Mouse (Mus musculus) inflammation-experienced regulatory T-cells, adult 6 months (primary cell): ENCODE measurements around the gene Gm42906. TPM values are rescaled to one million over a fixed set of nuclear protein-coding genes. Genes with fewer than 3 reads are reported as not detected.

Experiments
- ATAC-seq: one replicate; pipeline ENCODE4 v1.8.0; 2017
- polyA plus RNA-seq, 3 experiments: library from polyadenylated mRNA; unstranded; fragments of 100-300 nt; shearing (Covaris generic); gene quantifications; one replicate each; pipeline ENCODE4 v1.2.1; 2017

The Gm42906 gene
- polyA plus RNA-seq, 3 experiments from 2014 or later = not detected

DNA sequence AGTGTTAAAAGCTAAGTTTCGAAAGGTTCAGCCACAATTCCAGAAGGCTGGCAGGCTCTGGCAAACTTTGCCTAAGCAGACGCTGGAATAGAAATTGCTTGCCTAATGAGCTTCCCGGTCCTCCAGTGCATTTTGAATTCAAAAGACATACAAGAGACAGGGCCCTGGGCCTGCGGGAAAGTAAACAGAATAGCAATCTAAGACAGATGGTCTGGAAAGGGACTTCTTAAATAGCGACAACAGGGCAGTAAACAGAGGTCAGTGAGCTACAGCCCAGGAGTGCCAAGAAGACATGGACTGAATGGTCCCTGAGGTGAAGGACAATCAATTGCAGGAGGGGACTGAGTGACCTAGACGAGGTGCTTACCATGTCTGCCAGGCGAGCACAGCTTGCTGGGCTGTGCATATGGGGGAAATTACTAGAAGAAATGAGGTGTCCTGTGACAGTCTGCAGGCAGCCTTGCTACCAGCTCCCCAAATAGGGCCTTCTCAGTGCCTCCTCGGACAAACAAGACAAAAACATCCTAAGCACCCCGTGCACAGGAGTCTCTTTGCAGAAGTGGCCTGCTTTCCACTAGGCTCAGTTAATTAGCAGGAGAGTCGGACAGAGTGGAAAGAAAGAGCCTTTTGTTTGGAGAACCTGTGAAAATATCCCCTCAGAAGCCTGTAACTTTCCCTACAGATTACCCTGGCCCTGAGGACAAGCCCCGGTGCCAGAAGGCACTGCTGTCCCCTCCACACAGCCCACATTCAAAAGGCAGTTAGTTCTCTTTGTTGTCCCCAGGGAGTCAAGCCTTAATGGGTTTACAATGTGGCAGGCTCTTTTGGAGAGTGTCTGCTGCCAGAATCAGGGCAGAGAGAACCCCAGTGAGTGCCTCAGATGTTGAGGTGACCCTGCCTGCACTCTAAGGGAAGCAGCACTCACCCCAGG lies 285.0 kb downstream of the Gm42906 start:
- ATAC-seq = no peak

DNA sequence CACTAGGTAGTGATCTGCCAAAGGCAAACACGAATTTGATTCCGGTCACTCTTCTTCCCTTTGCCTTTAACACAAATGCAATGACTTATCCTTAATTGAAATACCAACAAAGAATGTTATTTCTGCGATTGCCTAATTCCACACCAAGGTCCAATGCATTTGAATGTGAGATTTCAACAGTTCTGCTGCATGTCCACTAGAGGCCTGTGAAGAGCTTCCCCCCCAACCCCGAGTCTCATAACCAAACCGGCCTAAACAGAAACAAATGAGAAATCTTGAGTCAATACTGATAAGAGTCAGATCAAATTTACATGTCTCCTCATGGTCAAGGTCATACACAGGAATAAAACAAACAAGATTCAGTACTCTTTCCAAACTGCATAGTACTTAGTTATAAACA lies 285.7 kb downstream of the Gm42906 start:
- ATAC-seq = no peak

DNA sequence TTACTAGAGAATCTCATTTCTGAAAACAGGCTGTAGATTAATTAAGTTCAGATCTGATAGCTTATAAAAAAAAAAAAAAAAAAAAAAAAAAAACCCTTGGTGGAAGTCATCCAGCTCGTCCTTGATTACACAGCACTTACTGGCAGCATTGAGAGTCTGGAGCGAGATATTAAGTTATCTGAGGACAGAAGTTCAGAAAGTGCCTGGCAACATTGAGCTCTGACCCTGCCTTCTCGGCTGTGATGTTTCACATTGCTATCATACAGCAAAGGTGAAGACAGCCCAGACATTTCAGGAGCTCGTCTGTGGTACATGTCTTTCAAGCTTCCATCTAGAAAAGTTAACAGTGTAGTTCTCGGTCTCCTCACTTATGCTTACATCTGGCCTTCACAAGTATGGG lies 290.1 kb downstream of the Gm42906 start:
- ATAC-seq = no peak

DNA sequence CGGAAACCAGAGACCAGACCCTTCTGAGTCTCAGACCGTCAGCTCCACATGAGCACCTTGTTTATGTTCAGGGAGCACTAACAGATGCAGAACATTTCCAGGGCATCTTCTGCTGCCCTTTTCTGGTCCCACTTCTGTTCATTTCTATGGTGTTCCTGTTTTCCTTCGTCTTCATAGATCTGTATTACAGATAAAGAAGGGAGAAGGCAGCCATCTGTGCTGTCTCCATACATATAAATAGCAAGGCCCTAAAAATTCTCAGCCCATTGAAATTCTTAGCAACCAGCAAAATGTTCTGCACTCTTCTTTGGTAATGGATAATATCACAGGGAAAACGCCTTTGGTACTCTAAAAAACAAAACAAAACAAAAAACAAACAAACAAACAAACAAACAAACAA lies 290.7 kb downstream of the Gm42906 start:
- no peak for ATAC-seq

DNA sequence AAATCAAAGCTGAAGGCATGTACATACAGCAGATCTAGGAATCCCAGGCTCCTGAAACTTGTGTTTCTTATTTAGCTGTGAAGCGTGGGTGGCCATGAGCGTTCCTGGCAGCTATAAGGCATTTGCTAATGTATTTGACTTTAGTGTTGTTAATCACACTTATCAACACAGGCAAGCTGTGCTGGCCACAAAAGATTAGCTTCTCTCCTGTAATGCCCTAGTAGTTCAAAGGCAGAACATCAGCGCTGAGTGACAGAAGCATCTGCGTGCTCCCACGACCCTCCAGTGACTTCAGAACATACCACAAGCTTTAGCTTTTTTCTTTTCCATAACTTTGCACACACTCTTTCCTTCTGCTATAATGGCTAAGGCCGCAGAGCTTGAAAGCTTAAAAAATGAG lies 292.0 kb downstream of the Gm42906 start:
- no peak for ATAC-seq

DNA sequence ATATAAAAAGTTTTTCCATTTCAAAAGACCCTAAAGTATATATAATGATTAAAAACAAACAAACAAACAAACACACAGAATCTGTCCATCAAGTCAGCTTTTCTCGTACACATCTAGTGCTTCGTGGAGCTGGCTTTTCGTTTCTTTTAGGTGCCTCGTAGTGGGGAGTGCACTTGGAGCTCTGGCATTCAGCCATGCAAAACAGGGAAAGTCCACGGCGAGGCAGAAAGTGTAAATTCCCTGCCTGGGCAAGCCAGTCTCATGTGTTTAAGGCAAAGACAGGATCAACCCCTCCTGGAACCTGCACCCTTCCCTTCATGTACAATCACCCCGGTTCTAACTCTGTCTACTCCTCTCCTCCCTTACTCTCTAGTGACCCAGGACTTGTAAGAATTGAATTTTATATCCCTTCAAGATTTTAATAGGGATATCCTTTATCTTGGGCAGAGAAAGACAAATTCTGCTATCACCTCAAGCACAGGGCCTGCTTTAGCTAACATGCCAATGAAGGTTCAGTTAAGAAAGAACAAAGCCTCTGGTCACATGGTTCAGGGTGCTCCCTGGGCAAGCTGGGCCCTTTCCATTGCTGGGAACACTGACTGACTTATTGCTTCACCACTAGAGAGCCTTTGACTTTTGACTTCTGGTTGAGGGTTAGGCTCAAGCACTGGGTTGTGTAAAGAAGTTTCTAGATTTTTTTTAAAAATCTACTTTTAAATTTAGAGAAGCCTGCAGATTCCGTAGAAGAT lies 292.7 kb downstream of the Gm42906 start:
- no peak for ATAC-seq

DNA sequence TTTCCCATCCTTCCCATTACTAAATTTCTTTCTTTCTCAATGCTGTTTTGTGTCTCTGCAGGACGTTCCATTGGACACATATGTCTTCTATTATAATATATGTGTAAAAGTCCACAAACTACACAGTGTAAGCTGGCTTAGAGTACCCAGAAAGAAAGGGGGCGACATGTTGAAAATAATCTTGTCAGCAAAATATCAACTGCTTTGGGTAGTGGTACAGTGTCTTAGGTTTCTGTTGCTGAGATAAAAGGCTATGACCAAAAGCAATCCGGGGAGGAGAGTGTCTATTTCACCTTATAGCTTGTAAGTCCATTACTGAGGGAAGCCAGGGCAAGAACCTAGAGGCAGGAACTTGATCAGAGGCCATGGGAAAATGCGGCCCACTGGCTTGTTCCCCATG lies 293.8 kb downstream of the Gm42906 start:
- ATAC-seq = no peak

DNA sequence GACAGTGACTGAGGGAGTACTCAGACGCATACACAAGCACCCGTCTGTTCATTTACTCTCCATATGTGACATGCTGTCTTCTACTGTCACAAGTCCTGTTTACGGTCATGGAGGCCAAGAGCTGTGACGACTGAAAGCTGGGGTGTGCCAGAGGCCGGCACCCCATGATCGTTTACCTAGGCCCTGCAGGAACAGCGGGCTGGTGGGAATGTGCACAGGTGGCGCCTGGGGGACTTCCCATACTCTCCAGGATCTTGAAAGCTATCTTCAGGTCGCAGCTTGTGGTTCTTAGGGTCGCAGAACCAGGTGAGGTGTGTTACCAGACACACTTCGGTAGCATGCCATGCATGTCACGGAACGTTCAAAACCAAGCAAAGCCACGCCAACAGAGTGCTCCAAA lies 294.2 kb downstream of the Gm42906 start:
- no peak for ATAC-seq

DNA sequence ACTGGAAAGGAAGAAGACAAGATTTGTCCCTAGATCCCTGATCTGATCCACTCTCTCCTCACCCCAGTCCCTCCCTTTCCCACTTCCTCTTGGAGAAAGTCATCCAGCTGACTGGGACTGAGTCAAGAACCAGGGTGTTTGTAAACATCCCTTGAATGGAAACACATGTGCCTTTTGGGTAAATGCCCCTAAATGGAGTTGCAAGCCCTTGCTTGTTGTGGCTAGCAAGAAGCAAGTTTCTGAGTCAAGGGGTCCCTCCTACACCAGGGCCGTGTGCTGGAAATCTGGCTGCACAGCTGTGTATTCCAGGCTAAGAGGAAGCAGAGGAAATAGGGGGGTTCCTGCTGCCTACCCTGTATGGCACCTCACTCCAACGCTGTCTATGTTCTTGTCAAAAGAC lies 298.2 kb downstream of the Gm42906 start:
- ATAC-seq = no peak

DNA sequence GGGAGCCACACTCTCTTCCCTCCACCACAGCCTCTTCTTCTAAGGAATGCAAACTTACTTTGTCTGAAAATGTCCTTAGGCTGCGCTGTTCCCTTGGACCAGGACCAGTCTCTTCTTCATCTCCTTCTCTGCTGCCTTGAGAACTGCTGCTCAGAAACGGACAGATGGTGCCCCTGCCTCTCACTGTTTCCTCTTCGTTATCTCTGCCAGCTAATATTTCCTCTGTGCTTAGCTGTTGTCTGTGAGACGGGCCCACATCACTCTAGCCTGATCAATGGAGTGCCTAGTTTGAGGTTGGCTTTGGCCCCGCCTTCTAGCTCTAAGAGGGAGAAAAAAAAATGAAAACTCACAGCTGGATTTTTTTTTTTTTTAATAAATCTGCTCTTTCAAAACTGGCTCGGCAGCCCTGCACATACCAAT lies 300.7 kb downstream of the Gm42906 start:
- no peak for ATAC-seq

DNA sequence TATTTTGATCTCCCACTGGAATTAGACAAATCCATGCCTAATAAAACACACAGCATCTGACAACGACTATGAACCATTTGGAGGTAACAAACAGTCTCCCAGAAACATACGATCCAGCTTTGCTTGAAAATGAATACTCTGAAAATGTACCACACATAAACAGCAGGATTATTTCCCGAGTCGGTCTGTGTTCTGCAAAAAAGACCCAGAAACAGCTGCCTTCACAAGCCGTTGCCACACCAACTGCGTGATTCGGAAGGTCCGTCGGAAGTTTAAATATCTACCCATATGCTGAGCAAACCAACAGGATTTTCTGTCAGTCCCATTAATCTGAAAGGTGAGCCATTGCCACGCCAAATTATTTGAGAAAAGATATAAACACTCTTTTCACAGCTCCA lies 301.4 kb downstream of the Gm42906 start:
- ATAC-seq = no peak

DNA sequence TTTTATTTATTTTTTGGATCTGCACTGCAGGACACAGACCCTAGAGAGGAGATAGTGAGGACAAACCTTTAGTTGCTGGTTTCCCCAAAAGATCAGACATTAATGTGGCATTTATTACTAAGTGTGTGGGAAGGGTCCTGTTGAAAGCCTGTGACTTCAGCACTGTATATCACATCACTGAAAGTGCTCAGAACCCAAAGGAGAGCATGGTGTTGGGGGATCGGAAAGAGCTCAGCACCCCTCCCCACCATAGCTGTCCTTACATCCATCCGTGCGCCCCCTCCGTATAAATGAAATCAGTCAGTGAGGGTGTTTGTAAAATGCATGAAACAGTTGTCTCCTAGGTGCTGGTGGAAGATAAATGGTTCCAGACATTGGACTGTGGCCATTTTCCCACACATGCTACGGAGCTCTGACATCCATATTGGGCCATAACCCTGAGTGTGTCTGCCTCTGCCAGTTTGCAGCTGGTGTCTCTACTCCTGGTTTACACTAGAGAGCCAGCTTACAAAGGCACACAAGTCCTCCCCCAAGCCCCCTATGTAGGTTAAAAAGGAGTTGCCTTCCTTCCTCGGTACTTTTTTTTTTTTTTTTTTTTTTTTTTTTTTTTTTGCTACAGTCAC lies 301.9 kb downstream of the Gm42906 start:
- no peak for ATAC-seq

DNA sequence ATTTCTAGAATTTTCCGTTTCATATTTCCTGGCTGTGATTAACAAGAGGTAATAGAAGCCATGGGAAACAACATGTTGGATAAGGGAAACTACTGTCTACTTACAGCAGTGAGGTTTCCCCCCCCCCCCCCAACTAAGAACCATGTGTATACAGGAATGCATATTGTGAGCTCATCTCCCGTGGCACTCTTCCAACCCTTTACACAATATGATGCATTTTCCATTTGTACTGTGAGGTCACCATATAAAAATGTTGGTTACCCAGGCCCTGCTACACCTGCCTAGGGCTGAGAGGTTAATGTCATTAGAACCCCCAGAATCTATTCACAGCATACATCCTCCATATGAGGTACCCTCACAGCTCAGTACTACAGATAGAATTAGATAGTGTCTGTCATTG lies 310.1 kb downstream of the Gm42906 start:
- ATAC-seq = no peak

DNA sequence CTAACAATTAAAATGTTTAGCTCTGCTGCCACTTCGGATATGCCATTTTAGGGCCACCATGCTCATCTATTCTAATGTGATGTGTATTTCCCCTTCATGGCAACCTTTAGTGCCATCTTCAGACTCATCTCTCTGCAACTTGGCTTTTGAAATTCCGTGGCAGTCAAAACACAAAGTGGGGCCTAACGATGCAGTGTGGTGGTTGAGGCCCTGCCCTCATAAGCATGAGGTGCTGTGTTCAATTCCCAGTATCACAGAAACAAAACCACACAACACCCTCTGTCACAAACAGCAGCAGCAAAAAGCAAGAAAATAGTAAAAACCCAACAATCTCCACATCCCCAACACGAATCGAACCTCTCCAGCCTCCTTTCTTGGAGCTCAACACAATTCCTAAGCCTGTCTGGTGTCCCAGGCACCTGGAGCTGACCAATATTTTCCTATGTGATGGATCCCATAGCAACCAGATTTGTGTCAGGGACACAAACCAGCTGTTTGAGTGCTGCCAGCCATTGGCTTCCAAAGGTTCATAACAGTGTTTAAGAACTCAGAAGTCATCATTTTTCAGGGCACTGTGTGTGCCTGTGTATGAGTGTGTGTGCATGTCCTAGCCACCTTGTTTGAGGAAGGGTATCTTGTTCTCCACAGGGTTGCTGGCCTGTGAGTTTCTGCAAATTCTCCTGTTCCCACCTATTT lies 311.6 kb downstream of the Gm42906 start:
- ATAC-seq = no peak

DNA sequence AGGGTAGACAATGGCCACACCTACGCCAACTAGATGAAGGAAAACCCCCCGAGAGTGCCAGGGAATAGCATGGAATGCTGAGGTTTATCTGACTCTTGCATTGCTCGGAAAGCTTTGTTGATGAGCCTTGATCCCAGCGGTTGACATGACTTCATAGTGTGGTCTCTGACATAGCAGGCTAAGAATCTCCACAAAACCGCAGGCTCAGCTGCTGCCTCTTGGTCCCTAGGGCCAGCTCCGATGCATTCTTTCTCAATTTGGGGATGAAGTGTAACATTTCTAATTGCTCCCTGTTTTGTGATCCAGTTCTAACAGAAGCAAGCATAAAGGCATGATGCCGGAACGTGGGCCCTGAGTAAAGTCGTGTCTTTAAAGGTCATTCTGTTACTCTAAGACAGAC lies 315.2 kb downstream of the Gm42906 start:
- ATAC-seq = no peak

DNA sequence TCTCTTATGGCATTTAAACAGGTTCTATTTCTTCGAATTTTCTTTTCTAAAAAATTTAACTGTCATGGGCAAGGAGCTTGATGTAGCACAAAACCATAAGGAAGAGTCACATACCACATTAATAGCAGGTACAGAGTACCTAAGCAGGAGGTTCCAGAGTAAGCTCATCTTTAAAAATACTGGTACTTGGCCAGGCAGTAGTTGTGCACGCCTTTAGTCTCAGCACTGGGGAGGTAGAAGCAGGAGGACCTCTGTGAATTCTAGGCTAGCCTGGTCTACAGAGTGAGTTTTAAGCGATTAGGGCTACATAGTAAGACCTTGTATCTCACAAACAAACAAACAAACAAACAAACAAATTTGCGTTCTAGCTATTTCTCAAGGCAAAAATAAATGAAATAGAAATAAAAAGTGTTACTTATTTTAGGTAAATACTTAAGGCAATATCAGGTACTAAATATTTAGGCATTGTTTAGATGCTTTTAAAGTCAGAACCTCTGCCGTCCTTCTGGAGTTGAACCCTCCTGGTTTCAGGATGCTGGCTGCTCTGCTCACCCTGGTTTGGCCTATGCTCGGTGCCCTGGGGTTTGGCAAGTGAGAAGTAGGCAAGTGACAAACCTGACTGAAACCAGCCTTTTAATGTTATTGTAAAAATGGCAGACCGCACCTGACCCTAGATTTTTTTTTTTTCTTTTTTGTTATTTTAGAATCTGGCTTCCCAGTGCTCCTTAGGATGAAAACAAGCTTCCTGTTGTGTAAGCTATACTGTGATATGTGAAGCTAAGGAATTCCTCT lies 316.7 kb downstream of the Gm42906 start:
- ATAC-seq = no peak

DNA sequence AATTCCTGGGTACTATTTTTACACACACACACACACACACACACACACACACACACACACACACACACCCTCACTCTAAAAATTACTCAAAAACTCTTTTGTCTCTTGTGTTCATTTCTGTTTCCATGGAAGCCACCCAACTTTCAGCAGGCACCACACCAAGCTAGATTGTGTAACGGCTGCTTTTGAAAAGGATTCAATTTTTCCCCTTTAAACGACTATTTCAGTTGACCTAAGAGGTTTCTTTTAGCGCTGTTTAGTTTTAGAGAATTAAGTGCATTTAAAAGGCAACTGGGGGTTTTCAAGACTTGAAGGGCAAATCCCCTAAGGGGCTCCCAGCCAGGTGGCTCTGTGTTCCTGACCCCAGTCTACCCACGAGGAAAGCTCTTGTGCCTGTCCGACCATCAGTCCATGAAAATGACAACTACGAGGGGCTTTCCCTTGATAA lies 317.5 kb downstream of the Gm42906 start:
- ATAC-seq = no peak

DNA sequence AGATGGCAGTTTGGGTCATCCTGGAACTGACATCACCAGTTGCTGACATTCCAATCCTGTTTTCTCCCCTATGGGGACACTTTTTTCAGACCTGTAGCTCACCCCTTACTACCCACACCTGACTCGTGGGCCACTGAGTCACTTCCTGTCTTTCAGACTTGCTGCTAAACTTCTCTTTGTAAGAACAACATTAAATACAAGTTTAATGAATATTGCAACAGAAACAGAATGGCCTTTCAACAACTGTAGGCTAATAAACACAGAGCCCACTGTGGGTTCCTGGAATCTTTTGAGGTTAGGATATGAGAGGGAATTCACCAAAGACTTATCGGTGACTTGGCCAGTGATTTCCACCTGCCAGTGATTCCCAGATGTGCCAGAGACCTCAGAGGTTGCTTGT lies 318.1 kb downstream of the Gm42906 start:
- ATAC-seq = no peak

DNA sequence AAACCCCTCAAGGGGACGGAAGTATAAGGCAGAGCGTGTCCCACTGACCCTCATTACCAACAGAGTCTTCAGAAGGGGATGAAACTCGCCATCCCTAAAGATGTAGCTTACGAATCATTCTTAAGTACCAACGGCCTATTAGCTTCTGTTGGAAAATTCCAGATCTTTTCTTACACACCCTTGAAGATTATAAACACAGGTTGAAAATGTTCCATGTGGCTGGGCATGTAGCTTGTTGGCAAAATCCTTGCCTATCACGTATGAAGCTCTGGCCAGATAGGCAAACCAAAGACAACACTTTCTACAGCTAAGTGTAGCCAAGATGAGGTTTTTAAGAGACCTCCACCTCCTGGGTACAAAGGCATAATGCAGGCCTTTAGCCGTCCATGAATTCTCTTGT lies 319.0 kb downstream of the Gm42906 start:
- no peak for ATAC-seq

DNA sequence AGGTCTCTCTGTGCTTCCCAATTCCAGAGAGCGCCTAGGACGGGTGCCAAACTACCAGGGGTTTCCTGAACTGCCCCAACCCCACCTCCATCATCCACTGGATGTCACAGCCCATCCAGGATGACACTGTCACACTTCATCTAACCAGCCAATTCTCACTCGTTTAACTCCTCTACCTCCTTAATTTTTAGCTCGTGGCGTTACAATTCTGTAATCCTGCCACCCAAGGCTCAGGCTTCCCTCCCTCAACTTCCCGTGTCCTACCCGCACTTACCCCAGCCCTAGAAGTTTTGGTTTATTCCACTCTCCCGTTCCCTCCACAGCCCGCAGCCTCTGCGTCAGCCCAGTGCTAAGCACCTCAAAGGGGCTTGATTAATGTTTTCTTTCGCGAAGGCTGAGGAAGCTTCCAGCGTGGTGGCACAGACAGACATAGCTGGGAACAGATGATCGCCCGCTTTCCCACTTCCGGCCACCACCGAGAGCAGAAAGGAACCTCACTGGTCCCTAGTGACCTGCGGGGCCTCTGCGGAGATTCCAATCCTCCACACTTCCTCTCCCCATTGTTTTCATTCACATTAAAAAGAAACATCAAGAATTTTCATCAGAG lies 319.6 kb downstream of the Gm42906 start:
- ATAC-seq = no peak

DNA sequence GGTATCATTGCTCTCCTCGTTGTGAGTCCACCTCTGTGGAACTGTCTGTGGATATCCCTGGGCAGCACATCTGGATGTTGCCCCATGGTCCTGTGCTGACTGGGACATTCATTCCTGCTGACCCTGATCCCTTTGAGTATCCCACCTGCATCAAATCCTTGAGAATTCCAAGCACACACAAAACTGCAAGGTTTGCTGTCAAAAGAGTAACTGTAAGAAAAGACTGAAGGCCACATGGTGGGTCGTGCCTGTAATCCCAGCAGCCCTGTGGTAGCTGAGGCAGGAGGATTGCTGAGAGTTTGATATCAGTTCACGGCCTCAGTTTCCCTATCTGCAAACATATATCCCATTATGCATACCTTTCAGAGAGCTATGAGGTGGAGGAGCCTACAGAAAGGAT lies 321.1 kb downstream of the Gm42906 start:
- ATAC-seq = no peak
